Mouse (Mus musculus) left cerebral cortex, postnatal 10 days (tissue): ENCODE measurements around the gene Megf11. TPM values are rescaled to one million over a fixed set of nuclear protein-coding genes. Genes with fewer than 3 reads are reported as not detected.
"Not testable (repeated sequence)": the region's sequence is repeated elsewhere in the genome, so short reads cannot be mapped to it uniquely, and the experiment has no call there.

Source experiments
- DNase-seq, 2 experiments: peaks; one replicate each; pipeline ENCODE4 v3.0.0; 2021 to 2022; ENCODE audit warnings: low spot score in 2 of 2, mixed read lengths in 1 of 2; ENCODE audit errors: extremely low spot score in 1 of 2
- intact Hi-C: fragments of 180-260 bp; cut with DNase I; formaldehyde crosslinking; loops from one replicate; pipeline ENCODE4 v1.15.1; 2025
- total RNA-seq, 2 experiments: library from RNA; stranded (reverse); gene quantifications; 2 replicates each; pipeline ENCODE4 v1.2.3; 2021

Gene Megf11
- total RNA-seq, 2 experiments from 2014 or later, result 7.3 to 9.1 TPM

DNA sequence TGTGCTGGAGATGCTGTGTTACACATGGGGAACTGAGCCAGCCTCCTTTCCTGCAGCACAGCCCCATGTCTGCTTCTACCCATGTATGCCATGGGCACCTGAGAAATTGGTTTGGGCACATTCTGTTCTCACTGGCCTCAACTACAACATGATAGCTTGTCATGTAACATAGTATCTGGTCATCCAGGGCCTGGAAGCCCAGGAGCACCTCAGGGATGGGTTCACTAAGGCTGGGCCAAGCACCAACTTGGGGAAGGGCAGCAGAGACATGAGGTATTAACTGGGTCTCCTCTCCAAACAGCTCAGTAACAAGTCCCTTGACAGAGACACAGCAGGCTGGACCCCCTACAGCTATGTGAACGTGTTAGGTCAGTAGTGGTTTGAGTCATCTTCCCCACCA, 311.6 kb downstream of the Megf11 start:
- intact Hi-C loops, result no loop called here
- no peak for DNase-seq

DNA sequence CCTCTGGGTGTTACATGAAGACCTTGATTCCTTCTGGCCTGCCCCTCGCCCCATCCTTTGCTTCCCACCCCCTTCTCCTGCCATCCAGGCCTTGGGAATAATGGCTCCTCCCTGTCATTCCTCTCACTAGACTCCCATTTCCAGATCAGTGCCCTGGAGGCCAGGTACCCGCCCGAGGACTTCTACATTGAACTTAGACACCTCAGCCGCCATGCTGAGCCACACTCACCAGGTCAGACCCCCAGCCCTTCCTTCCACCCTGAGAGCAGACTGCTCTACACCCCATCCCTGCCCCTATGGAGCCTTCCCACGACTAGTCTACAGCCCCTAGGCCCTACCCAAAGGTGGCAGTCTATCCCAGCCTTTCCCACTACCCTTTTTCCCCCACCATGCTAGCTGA, 312.3 kb downstream of the Megf11 start:
- intact Hi-C loops, result no loop called here
- no peak for DNase-seq

DNA sequence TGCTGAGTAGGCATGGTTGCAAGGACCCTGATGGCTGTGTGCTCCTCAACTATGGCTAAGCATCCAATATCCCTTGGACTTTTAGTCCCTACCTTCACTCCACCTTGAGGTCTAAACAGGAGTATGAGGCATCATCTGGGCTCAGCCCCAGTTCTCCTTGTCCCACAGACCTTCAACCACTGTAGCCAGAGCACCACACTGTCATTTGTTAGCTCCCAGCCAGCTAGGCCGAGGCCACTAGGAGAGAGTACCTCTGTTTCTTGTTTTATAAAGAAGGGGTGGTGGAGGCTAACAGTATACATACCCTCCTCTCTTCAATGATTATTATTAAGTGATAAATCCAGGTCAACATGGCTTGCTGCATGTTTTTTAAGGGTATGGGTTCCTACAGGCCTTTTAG, 313.2 kb downstream of the Megf11 start:
- DNase-seq, result no peak
- intact Hi-C loops, result no loop called here

DNA sequence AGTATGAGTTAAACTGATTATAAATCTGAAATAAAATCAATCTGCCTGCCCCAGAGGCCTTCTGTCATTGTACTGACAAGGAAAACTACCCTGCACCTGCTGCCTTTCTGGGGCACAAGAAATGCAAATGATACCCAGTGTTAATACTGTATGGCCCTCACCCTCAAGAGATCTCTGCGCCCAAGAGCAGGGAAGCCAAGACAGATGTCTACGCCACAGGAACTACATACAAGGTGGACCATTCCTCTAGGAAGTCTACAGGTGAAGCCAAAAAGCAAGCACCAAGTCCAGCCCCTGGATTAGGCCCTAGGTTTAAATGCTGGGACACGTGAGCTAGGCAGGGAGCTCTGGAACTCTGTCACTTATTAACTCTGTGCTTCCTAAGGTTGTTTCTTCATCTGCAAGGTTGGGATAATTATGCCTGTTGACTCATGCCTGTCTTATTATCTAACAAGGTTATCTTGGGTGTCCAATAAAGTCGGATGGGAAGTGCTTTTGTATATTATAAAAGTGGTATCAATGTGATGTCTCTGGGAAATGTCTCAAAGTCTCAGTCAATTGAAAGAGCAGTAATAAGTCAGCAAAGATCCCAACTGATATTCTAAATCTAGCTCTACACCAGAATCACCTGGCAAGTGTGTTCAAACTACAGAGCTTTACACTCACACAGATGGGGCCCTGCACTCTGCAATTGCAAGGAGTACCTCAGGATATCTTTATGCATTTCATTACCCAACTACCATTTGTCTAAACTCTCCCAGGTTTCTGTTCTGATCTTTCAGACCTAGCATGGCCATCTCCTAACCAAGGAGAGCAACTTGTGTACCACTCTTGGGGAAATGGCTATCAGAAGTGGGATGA, 315.3 kb downstream of the Megf11 start:
- intact Hi-C loops, result no loop called here
- DNase-seq, result no peak

DNA sequence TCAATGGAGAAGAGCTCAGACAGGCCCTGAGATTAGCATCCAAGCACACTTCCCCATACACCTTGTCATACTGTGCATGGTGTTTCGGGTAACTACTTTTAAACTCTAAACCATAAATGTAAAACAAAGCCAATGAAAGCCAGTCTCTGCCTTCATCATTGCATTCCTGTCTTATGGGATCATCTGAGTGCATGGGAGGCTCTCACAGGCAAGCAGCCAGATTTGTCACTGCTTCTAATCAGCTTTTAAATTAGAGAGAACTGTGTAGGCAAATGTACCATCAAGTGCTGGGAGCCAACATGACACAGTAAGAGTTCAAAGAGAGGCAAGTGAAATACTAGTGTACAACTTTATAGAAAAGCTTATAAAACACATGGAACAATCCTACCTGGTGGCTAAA, 316.2 kb downstream of the Megf11 start:
- intact Hi-C loops, result no loop called here
- DNase-seq, result no peak

DNA sequence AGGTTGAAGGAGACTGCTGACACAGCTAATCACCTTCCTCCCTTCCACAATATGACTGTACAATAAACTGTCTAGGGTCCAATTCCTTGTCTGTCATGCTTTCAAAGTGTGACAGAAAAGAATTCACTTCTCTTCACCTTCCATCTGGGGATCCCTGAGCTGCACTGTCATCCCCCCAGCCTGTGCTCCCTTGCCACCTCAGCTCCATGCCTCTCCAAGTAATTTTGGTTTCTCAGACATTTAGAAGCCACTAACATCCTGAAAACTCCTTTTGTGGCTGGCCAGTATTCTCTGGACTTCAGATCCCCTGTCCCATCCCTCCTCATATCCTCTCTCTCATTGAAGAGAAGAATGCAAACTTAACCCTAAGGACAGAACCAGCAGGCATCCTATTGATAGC, 317.0 kb downstream of the Megf11 start:
- no peak for DNase-seq
- intact Hi-C loops, result no loop called here

DNA sequence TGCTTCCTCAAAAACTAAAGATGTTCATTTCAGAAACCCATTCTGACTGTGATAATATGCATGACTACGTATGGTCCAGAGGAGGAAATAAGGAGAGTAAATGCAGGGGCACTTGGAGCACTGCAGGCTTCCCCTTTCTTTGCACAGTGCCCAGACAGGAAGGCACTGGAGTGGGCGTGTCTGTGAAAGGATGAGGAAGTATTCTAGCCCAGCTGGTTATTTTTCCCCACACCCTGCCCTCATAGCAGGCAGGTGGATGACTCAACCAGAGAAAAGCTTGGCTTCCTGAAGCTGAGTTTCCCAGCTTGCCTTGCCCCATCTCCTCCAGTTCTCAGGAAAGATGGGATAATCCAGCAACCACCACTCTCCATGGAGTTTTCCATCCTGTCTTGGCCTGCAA, 317.5 kb downstream of the Megf11 start:
- peak in 1 of 2 experiments; percentile 31 for DNase-seq
- intact Hi-C loops, result no loop called here

DNA sequence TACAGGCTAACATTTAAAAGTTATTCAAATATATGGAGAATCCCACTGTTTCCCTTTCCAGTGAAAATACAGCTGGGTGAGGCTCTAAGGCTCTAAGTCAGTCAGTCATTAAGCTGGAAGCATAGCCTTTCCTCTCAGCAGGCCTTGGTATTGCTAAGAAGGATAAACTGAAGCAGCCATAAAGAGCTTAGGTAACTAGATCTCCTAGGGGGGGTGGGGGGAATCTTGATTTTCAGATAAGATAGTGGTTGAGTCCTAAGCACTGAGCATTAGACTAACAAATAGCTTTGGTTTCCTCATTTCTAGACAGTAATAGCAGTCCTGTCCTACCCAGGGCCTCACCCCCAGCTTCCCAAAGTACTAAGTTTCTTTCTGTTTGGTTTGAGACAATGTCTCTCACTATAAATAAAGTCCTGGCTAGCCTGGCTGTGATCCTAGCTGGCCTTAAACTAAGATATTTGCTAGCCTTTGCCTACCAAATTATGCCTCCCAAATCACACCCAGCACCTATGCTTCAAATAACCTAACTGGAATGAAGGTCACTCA, 318.1 kb downstream of the Megf11 start:
- intact Hi-C loops, result no loop called here
- no peak for DNase-seq

DNA sequence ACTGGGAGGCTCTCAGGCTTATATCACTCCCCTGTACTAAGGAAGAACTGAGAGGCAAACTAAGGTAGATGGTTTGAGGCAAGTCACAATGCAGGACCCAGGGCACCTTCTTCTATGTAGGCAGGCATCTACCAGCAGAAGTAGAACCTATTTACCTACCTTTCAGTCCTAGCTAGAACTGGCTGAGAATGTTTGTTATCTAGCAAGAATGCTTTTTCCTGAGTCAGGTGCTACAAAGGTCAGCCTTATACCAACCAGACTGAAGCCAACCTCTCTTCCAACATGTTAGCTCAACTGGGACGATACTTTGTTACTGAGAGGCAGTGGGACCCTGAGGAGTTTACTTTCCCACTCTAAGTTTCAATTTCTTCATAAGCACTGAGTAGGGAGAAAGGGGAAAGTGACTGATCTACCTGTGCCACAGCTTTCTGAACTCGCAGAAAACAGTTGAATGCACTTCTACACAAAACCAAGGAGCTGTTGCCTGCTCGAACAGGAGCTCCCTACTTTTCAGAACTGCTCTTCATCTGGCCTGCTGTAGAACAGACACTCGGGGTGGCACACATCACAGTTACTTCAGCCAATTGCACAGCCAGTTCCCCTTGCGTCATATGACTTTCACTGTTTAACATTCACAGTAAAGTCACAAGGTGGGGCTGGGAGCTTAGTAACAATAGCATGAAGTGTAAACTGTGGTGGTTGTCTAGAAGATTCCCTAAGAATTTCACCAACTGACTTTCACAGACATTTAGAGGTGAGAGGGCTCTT, 318.8 kb downstream of the Megf11 start:
- intact Hi-C loops, result no loop called here

DNA sequence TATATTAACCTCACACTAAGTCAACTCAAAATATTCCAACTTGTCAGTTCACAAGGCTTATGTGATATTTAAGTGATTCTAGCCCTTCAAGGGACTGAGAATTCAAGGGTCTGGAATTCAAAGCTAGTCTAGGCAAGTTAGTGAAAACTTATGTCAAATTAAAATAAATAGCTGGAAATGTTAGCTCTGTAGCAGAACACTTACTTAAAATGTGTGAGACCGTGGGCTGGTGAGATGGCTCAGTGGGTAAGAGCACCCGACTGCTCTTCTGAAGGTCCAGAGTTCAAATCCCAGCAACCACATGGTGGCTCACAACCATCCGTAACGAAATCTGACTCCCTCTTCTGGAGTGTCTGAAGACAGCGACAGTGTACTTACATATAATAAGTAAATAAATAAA, 324.9 kb downstream of the Megf11 start:
- not testable (repeated sequence) for DNase-seq

More for the DNA sequence above, 318.8 kb downstream of the Megf11 start:
- DNase-seq, result no peak

DNA sequence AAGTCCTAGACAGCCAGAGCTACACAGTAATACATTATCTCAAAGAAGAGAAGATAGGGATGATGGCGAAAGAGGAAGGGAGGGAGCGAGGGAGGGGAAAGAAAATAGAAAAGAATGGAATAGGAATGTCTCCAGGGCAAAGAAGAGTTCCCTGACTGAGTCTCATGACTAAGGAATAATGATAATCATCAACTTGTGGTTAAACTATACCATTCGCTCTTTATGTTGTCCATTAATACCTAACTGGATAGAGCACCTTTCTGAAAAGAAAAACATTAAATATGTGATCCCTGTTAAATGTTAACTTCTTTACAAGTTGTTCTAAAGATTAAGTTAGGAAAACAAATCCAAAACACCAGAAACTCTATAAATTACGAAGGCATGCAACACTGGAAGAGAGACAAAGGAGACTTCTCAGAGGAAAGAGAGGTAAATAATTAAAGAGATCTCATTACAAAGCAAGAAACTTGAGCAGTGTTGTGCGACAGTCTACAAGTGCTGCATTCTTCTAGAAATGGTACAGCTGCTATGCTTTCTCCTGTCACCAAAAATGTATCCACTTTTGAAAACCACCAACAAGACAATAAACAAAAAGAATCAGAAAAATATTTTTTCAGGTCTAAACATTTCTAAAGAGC, 334.2 kb downstream of the Megf11 start:
- no peak for DNase-seq
- intact Hi-C loops, result no loop called here

More for the DNA sequence above, 324.9 kb downstream of the Megf11 start:
- intact Hi-C loops, result not testable (repeated sequence)

DNA sequence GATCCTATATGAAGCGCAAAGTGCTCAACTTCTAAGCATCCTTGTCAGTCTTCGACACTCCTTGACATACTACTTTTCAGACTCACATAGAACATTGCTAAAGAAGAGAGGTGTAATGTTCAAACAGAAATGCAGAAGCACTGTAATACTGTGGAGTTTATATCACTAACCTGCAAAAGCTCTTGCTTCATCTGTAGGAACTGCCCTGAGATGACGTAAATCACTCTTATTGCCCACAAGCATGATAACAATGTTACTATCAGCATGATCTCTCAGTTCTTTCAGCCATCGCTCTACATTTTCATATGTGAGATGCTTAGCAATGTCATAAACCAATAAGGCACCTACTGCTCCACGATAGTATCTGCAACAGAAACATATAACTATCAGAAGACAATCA, 341.0 kb downstream of the Megf11 start:
- intact Hi-C loops, result no loop called here
- no peak for DNase-seq

DNA sequence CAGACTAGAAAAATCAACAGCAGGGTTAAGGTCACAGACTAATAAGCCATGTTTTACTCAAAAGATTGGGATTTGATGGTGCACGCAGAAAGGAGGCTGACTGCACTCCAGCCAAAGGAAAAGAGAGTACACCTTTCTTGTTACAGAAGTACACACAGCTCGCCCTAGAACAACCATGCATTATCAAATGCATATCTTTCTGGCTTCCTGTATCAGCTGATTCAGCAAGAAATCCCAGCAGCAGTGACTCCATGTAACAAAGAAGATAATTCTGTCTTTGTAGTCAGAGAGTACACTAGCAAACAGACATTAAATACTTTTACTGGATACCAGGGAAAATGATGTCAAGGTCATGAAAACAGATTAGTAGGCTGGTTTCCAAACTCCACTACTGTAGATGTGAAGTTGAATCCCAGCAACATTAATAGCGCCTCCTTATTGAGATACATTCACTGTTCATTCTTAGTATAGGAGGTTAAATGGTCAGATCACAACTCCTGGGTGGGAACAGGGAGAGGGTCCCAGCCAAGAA, 345.7 kb downstream of the Megf11 start:
- intact Hi-C loops, result no loop called here
- no peak for DNase-seq

DNA sequence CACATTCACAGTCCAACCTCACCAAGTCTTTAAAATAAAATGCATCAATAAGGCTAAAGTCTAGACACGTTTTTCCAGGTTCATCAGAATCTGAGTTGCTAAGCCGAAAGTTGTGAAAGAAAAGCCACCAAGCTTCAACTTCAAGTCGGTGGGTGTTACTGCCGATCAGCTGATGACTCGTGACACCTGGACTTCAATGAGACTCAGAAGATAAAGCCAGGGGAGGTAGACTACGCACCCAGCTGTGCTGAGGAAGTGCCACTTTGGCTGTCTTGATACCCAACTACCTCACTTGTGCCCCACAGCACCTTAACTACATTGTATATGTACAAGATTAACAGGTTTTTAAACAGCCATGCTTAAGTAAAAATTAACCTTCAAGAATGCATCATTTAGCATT, 348.7 kb downstream of the Megf11 start:
- DNase-seq, result no peak
- intact Hi-C loops, result no loop called here

DNA sequence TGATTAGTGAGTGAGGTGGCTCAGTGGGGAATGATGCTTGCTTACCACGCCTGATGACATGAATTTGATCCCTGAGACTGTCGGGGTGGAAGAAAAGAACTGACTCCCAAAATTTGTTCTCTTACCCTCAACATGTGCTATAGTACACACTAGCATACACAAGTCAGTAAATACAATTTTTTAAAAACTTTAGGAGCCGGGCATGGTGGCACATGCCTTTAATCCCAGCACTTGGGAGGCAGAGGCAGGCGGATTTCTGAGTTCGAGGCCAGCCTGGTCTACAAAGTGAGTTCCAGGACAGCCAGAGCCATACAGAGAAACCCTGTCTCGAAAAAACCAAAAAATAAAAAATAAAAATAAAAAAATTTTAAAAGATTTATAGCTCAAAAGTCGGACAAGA, 349.6 kb downstream of the Megf11 start:
- intact Hi-C loops, result loop anchor here (5.0 kb wide), 1 partner anchor 393 kb away; the partner anchor contains the start of gene Dis3l
- not testable (repeated sequence) for DNase-seq

DNA sequence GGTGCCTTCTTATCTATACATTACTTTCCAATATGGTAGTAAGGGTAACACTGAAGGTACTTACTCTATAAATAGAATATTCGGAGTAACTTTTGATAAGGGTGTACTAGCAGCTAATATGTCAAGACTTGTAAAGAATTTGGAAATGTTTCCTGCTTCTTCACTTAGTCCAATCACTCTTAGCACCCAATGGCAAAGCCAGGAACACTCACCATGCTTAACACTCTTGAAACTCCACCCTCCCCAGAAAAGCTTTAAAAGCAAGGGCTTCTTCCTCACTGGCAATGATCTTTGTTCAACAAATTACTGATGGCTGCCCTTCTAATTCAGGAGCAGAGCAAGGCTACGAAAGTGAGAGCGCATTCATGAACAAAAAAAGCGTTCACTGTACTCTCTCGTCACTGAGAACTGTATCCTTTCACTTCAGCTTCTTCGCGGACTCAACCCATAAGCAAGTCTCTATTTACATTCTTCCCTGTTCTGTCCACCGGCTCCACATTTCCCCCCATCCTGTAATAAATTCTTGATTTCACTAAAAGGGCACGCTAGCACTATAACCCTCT, 350.7 kb downstream of the Megf11 start:
- intact Hi-C loops, result loop anchor here (5.0 kb wide), 1 partner anchor 394 kb away; the partner anchor contains the start of gene Dis3l
- DNase-seq, result no peak

DNA sequence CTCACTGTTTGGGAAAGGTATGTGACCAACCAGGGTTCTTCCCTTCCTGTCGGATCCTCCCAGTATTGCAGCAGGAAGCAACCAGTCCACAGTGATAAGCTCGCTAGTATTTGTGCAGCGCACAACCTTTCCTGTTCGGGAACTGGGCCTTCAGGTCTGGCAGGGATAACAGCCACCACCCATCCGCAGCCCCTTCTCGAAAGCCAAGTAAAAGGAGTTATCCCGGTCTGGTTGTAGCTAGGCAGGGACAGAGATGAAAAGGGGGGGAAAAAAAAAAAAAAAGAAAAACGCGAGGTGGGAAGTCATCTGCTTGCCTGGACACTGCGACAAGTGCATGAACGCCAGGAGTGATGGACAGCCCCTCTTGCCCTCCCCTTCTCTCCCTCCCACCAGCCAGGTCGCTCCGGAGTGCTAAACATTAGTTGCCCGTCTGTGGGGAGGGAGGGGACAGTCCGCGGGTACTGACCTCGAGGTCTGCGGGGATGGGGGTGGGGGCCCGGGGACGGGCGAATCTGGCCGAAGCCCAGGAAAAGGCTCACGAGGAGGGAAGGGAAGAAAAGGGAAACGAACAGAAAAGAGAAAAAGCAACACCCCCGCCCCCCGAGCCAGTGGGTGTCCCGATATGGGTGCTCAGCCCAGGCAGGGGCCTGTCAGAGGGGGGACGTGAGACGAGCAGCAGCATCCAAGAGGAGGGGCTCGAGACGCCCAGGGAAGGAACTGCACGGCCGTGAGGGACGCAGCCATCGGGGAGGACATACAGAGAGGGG, 351.4 kb downstream of the Megf11 start:
- DNase-seq, result peak; percentile 37 to 74
- intact Hi-C loops, result loop anchor here (5.0 kb wide), 1 partner anchor 395 kb away; the partner anchor contains the start of gene Dis3l
